Mouse (Mus musculus) kidney, postnatal 14 days (tissue): ENCODE measurements around the gene Itga2b.
A peak's percentile ranks its signal among the peaks of the same experiment; 100 is the strongest.

Source experiments
- DNase-seq: peaks from one replicate; pipeline ENCODE4 v3.0.0; 2022; ENCODE audit warnings: mixed read lengths

The Itga2b gene

GRCm38 (mm10) chr11:102435754-102436470 lies 34.0 kb downstream of the Itga2b start:
- peak; percentile 69 for DNase-seq

GRCm38 (mm10) chr11:102434816-102435705 lies 34.9 kb downstream of the Itga2b start:
- DNase-seq = no peak

- peak; percentile 89 for DNase-seq
Measured at GRCm38 (mm10) chr11:102434406-102434805, 35.5 kb downstream of the Itga2b start.

- DNase-seq = no peak
Measured at GRCm38 (mm10) chr11:102433866-102434265, 36.1 kb downstream of the Itga2b start.

GRCm38 (mm10) chr11:102432896-102433295 lies 37.0 kb downstream of the Itga2b start:
- DNase-seq = no peak

GRCm38 (mm10) chr11:102432115-102432843 lies 37.6 kb downstream of the Itga2b start:
- DNase-seq = no peak

GRCm38 (mm10) chr11:102431728-102432114 lies 38.2 kb downstream of the Itga2b start:
- no peak for DNase-seq

- peak; percentile 88 for DNase-seq
Measured at GRCm38 (mm10) chr11:102431018-102431645, 38.8 kb downstream of the Itga2b start.

GRCm38 (mm10) chr11:102430121-102431017 lies 39.6 kb downstream of the Itga2b start, which contains the start of gene Grn:
TSS of gene Grn (plus strand) at chr11:102430315.
- DNase-seq = peak; percentile 97

- no peak for DNase-seq
Measured at GRCm38 (mm10) chr11:102429551-102429950, 40.4 kb downstream of the Itga2b start.

GRCm38 (mm10) chr11:102428981-102429540 lies 40.9 kb downstream of the Itga2b start:
- DNase-seq = no peak

- DNase-seq = no peak
Measured at GRCm38 (mm10) chr11:102425555-102426316, 44.2 kb downstream of the Itga2b start.

GRCm38 (mm10) chr11:102424666-102425065 lies 45.3 kb downstream of the Itga2b start:
- DNase-seq = no peak

- DNase-seq = no peak
Measured at GRCm38 (mm10) chr11:102421559-102421958, 48.4 kb downstream of the Itga2b start.

- no peak for DNase-seq
Measured at GRCm38 (mm10) chr11:102418887-102419286, 51.0 kb downstream of the Itga2b start.

- DNase-seq = no peak
Measured at GRCm38 (mm10) chr11:102417160-102417559, 52.8 kb downstream of the Itga2b start.

GRCm38 (mm10) chr11:102415034-102415802 lies 54.7 kb downstream of the Itga2b start:
- DNase-seq = no peak

GRCm38 (mm10) chr11:102413059-102413458 lies 56.9 kb downstream of the Itga2b start:
- no peak for DNase-seq

GRCm38 (mm10) chr11:102411704-102412103 lies 58.2 kb downstream of the Itga2b start:
- DNase-seq = peak; percentile 96

GRCm38 (mm10) chr11:102411061-102411460 lies 58.9 kb downstream of the Itga2b start:
- DNase-seq = no peak
